Mouse (Mus musculus) liver, embryonic 14.5 days (tissue): Measurements from ENCODE around the gene Spem1.

Experiments used
- CTCF ChIP-seq: IDR thresholded peaks from 2 replicates; pipeline ENCODE4 v1.5.1; 2016; ENCODE audit warnings: antibody characterized with exemption, low read depth, control low read depth
- EP300 ChIP-seq: IDR thresholded peaks from 2 replicates; pipeline ENCODE4 v1.6.1; 2016; ENCODE audit warnings: antibody characterized with exemption, low read depth

- no peak for TF ChIP-seq CTCF
- TF ChIP-seq EP300, result no peak
These were observed 46.3 kb downstream of the Spem1 start for GRCm38 (mm10) chr11:69775716-69776115.
